Mouse (Mus musculus) embryo, embryonic 10 days (tissue): ENCODE results near the gene Rhox2f.
"Not testable (repeated sequence)": the region's sequence is repeated elsewhere in the genome, so short reads cannot be mapped to it uniquely, and the experiment has no call there.

Experiments used
- DNase-seq: peaks from one replicate; pipeline ENCODE4 v3.0.0-alpha.2; 2015; ENCODE audit warnings: low spot score

The Rhox2f gene

GRCm38 (mm10) chrX:37571105-37571504, at the start of gene Rhox2f:
Rhox2f (plus strand) TSS chrX:37571405.
- not testable (repeated sequence) for DNase-seq

DNA sequence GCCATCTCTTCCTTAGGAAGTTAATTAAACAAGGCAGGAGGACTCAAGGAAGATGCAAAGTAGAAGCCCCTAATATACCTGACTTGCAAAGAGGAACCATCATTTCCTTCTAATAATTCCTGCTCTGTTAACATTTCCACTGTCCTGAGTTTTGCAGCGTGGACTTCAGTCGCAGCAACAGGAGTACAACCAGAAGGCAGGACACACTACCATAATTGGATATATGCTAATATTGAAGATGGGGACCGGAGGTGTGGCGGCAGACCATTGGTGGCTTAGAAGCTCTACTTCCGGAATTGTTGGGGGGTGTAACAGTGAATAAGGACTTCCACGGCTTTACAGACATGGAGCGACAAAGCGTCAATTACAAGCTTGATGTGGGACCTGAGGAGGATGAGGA, 41.1 kb upstream of the Rhox2f start, which contains the start of gene Rhox2e:
Gene Rhox2e, plus strand, starts transcription at position 301 of the 400 bp plus-strand sequence.
- DNase-seq: not testable (repeated sequence)

DNA sequence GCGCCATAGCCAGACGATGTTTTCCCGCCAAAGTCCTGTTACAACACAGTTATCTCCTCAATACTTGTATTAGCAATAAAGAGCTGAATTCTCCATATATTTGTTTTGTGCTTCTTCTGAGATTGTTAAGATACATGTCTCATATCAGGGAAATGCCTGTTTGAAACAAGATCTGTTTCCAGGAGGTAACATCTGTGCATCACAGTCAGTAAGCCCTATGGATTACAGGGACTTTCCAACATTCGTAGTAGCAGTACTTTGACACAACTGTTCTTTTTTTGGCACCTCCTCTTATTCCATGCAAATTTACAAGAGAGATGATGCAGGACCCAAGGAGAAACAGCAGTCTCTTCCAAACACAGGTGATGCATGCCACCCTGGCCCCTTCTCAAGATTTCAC, 29.5 kb upstream of the Rhox2f start, which contains the start of gene Rhox3e:
Gene Rhox3e, plus strand, starts transcription at position 301 of the 400 bp plus-strand sequence.
- DNase-seq: not testable (repeated sequence)

DNA sequence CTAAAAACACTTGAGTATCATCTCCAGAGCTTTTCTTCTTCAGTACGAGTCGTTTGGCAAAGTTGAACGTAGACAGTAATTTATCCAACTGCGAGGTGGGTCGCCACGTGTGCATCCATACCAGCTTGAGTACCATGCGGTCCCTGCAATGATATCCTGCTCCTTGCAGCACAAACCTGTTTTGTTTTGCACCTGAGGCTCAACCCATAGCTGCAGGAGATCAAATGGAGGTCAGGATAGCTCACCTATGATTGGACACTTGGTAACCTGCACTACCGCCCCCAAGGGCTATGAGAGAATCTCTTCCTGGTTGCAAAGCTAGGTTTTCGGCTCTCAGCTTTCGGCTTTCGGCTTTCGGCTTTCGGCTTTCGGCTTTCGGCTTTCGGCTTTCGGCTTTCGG, 14.1 kb upstream of the Rhox2f start, which contains the start of gene Rhox4e:
Gene Rhox4e, plus strand, starts transcription at position 301 of the 400 bp plus-strand sequence.
- DNase-seq: not testable (repeated sequence)

GRCm38 (mm10) chrX:37572638-37573037, 1.4 kb downstream of the Rhox2f start:
- DNase-seq: not testable (repeated sequence)

- DNase-seq: not testable (repeated sequence)
These were observed 9.5 kb downstream of the Rhox2f start, which contains the start of gene Rhox3f for GRCm38 (mm10) chrX:37580692-37581091. Rhox3f (plus strand) TSS chrX:37580992.

DNA sequence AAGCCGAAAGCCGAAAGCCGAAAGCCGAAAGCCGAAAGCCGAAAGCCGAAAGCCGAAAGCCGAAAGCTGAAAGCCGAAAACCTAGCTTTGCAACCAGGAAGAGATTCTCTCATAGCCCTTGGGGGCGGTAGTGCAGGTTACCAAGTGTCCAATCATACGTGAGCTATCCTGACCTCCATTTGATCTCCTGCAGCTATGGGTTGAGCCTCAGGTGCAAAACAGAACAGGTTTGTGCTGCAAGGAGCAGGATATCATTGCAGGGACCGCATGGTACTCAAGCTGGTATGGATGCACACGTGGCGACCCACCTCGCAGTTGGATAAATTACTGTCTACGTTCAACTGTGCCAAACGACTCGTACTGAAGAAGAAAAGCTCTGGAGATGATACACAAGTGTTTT, 36.4 kb downstream of the Rhox2f start, which contains the start of gene Rhox4f:
Gene Rhox4f, minus strand, starts transcription at position 101 of the 400 bp plus-strand sequence.
- not testable (repeated sequence) for DNase-seq
